Mouse (Mus musculus) embryonic facial prominence, embryonic 13.5 days (tissue): ENCODE results near the gene Trpv1. TPM values are rescaled to one million over a fixed set of nuclear protein-coding genes. Genes with fewer than 3 reads are reported as not detected.

Source experiments
- ATAC-seq: fragments of 200-750 bp; cut with Nextera tagmentation; 2 replicates; pipeline ENCODE4 v1.8.0; 2017; ENCODE audit warnings: low read depth; ENCODE audit not compliant: insufficient number of reproducible peaks, insufficient read depth, low FRiP score, low TSS enrichment
- H3K27ac ChIP-seq: fragments of 300-500 bp; sonication (generic); 2 replicates; pipeline ENCODE4 v1.5.1; 2015; ENCODE audit warnings: moderate library complexity, mild to moderate bottlenecking, inconsistent platforms
- H3K27me3 ChIP-seq: fragments of 300-500 bp; sonication (generic); 2 replicates; pipeline ENCODE4 v1.6.1; 2015; ENCODE audit warnings: mild to moderate bottlenecking, inconsistent platforms
- H3K36me3 ChIP-seq: fragments of 300-500 bp; sonication (generic); 2 replicates; pipeline ENCODE4 v1.6.1; 2015; ENCODE audit warnings: mild to moderate bottlenecking, inconsistent platforms
- H3K4me1 ChIP-seq: fragments of 300-500 bp; sonication (generic); 2 replicates; pipeline ENCODE4 v1.6.1; 2015; ENCODE audit warnings: inconsistent platforms
- H3K4me2 ChIP-seq: fragments of 300-500 bp; sonication (generic); 2 replicates; pipeline ENCODE4 v1.6.1; 2015; ENCODE audit warnings: moderate library complexity, mild to moderate bottlenecking, inconsistent platforms
- H3K4me3 ChIP-seq: fragments of 300-500 bp; sonication (generic); 2 replicates; pipeline ENCODE4 v1.5.1; 2015; ENCODE audit warnings: mild to moderate bottlenecking, inconsistent platforms
- H3K9ac ChIP-seq: fragments of 300-500 bp; sonication (generic); 2 replicates; pipeline ENCODE4 v1.6.1; 2015; ENCODE audit warnings: mild to moderate bottlenecking, inconsistent platforms
- H3K9me3 ChIP-seq: fragments of 300-500 bp; sonication (generic); 2 replicates; pipeline ENCODE4 v1.6.1; 2016; ENCODE audit warnings: inconsistent platforms
- WGBS: fragments of 180-500 bp; shearing (Covaris S2); methylation state at CpG from one replicate; pipeline ENCODE4 v1.1.7; 2015; ENCODE audit warnings: mixed read lengths; 5-methylcytosine and 5-hydroxymethylcytosine counted together
- polyA plus RNA-seq: library from polyadenylated mRNA; unstranded; fragments of >200 nt; fragmentation: Nextera tagmentation; extraction: Ambion mirVana; gene quantifications from 2 replicates; pipeline ENCODE4 v1.2.1, GENCODE M21; 2015

Gene Trpv1
- polyA plus RNA-seq, 1 experiment from 2014 or later: not detected

DNA sequence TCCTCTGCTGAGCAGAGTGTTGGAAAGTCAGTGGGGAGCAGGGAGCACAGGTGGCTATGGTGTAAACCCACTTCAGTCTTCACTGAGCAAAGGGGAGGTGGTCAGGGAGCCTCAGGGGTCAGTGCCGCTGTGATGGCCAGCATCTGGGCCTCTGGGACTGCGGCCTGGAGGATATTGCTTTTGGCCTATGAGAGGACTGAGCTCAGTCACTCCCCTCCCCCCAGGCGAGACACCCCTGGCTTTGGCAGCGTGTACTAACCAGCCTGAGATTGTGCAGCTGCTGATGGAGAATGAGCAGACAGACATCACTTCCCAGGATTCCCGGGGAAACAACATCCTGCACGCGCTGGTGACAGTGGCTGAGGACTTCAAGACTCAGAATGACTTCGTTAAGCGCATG lies 49.3 kb downstream of the Trpv1 start:
- Histone ChIP-seq H3K4me1 (peaks cover 6% of the 10 kb centered on the region; the same call in 1 of the 2 replicates), H3K4me2 (no peak overlapping the region), H3K9ac (no peak overlapping the region), H3K9me3 (no peaks in the 10 kb centered on the region), H3K27ac (no peak overlapping the region), H3K4me3 (no peak overlapping the region), H3K36me3 (no peaks in the 10 kb centered on the region), H3K27me3 (no peaks in the 10 kb centered on the region)
- 69% methylated on average over 9 of the region's 9 CpGs for WGBS
- no peak for ATAC-seq

DNA sequence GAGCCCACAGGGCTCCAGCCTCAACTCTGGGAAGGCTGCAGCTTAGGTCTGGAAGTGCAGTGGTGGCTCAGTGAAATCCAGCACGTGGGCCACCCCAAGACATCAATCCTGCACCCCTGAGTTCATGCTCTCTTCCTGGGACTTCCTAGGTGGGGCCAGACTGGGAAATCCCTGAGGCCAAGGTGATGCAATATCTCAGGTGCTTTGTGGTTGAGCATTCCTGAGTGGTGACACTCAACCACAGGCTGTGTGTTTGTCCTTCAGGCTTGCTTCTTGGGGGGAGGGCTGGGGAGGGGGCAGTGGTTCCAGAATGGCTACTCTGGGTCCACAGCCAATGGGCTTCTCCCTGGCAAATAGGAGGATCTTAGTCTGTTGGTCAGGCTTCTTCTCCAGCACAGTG lies 49.8 kb downstream of the Trpv1 start:
- Histone ChIP-seq H3K36me3 (no peaks in the 10 kb centered on the region), H3K27me3 (no peaks in the 10 kb centered on the region), H3K4me2 (no peak overlapping the region), H3K9me3 (no peaks in the 10 kb centered on the region), H3K9ac (no peak overlapping the region), H3K4me3 (no peak overlapping the region), H3K27ac (no peak overlapping the region), H3K4me1 (peaks cover 6% of the 10 kb centered on the region; the same call in 1 of the 2 replicates)
- WGBS: 47% methylated on average over 1 of the region's 1 CpGs
- no peak for ATAC-seq

DNA sequence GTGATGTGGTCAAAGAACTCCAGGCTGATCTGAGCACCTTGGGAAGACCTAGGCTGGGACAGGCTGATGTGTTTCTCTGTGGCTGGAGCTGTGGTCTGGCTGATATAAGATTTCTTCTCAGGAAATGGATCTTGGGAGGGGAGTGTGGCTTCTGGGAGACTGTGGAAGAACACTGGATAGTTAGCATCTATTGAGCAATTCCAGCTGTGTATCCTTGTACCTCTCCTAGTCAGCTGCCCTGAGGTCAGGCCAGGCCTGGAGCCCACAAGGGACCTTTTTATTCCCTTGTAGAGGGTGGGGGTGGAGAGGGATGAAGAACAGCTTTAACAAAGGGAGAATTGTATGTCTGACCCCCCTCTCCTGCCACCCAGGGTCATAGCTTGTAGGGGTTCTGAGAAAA lies 50.3 kb downstream of the Trpv1 start:
- Histone ChIP-seq H3K9ac (no peak overlapping the region), H3K27me3 (no peaks in the 10 kb centered on the region), H3K4me1 (peaks cover 6% of the 10 kb centered on the region; the same call in 1 of the 2 replicates), H3K36me3 (no peaks in the 10 kb centered on the region), H3K4me2 (no peak overlapping the region), H3K27ac (no peak overlapping the region), H3K4me3 (no peak overlapping the region), H3K9me3 (no peaks in the 10 kb centered on the region)
- no peak for ATAC-seq

DNA sequence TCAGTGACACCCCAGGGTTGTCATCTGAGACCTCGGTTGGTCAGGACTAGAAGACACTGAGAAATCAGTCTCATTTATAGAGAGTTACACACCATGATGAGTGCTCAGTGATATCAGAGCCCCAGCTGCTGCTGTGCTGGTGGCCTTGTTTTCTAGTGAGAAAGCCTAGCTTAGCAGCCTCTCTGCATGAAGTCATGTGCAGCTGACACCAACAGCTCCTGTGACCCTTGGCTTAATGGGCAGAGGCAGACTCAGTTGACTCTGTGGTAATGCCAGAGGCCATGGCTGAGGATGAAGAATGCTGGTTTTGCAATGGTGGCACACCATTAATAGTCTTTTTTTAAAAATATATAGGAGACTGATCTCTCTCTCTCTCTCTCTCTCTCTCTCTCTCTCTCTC lies 55.5 kb downstream of the Trpv1 start:
- no peak overlapping the region for H3K27ac ChIP-seq
- no peak overlapping the region for H3K4me2 ChIP-seq
- WGBS: 77% methylated on average over 1 of the region's 1 CpGs
- no peaks in the 10 kb centered on the region for H3K27me3 ChIP-seq
- H3K36me3 ChIP-seq: no peaks in the 10 kb centered on the region
- no peak overlapping the region for H3K9ac ChIP-seq
- ATAC-seq: no peak
- H3K4me3 ChIP-seq: no peak overlapping the region
- no peaks in the 10 kb centered on the region for H3K9me3 ChIP-seq
- H3K4me1 ChIP-seq: no peaks in the 10 kb centered on the region

DNA sequence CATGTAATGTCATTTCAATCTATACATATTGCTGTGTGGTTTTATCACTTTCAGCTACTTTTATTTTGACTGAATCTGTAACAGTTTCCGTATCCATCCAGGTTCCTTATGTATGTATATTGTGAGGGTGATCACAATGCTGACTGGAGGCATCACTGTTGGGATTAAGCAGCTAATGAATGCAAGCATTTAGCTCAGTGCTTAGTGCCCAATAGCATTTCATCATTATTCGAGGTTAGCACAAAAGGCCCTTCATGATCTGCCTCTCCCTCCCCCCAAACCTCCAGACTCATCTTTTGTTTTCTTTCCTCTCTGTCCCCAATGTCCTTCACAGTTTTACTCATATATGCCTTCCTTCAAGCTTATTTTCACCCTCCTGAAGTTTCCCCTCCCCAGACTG lies 69.0 kb downstream of the Trpv1 start:
- no peak overlapping the region for H3K9ac ChIP-seq
- no peak overlapping the region for H3K27ac ChIP-seq
- WGBS: 27% methylated on average over 2 of the region's 2 CpGs
- H3K9me3 ChIP-seq: no peaks in the 10 kb centered on the region
- no peaks in the 10 kb centered on the region for H3K27me3 ChIP-seq
- no peaks in the 10 kb centered on the region for H3K4me1 ChIP-seq
- no peak overlapping the region for H3K4me3 ChIP-seq
- no peak for ATAC-seq
- no peak overlapping the region for H3K4me2 ChIP-seq
- H3K36me3 ChIP-seq: no peaks in the 10 kb centered on the region

Other genes starting within 250 kb of the Trpv1 start
- 0.96 and 1.0 TPM in 2 replicates for gene P2rx1, start 235.2 kb upstream of the Trpv1 start, polyA plus RNA-seq
- 8.4 and 8.6 TPM in 2 replicates for gene Camkk1, start 215.3 kb upstream of the Trpv1 start, polyA plus RNA-seq
- gene Ncbp3, start 186.5 kb upstream of the Trpv1 start, polyA plus RNA-seq: 14.4 and 14.5 TPM in 2 replicates
- gene Itgae, start 143.7 kb upstream of the Trpv1 start, polyA plus RNA-seq: 0.22 and 0.32 TPM in 2 replicates
- 14.6 and 16.2 TPM in 2 replicates for gene Haspin, start 96.0 kb upstream of the Trpv1 start, polyA plus RNA-seq
- 0.25 TPM in 1 of 2 replicates, not detected in the other for gene P2rx5, start 73.9 kb upstream of the Trpv1 start, polyA plus RNA-seq
- gene Emc6, start 57.3 kb upstream of the Trpv1 start, polyA plus RNA-seq: 94.3 and 102 TPM in 2 replicates
- 199 and 208 TPM in 2 replicates for gene Tax1bp3, start 57.2 kb upstream of the Trpv1 start, polyA plus RNA-seq
- 23.5 and 23.6 TPM in 2 replicates for gene Ctns, start 35.2 kb upstream of the Trpv1 start, polyA plus RNA-seq
- 1.6 and 1.9 TPM in 2 replicates for gene Shpk, start 34.8 kb upstream of the Trpv1 start, polyA plus RNA-seq
- 0.12 and 0.15 TPM in 2 replicates for gene Trpv3, start 33.1 kb downstream of the Trpv1 start, polyA plus RNA-seq
- gene Aspa, start 95.3 kb downstream of the Trpv1 start, polyA plus RNA-seq: 0.42 and 1.7 TPM in 2 replicates
- not detected in 2 replicates for gene Gm49340, start 95.4 kb downstream of the Trpv1 start, polyA plus RNA-seq
- gene Spata22, start 95.4 kb downstream of the Trpv1 start, polyA plus RNA-seq: not detected in 2 replicates
- not detected in 2 replicates for gene Olfr20, start 116.5 kb downstream of the Trpv1 start, polyA plus RNA-seq
- not detected in 2 replicates for gene Olfr376, start 137.0 kb downstream of the Trpv1 start, polyA plus RNA-seq
- gene Olfr1, start 165.3 kb downstream of the Trpv1 start, polyA plus RNA-seq: not detected in 2 replicates
- gene Olfr378, start 194.2 kb downstream of the Trpv1 start, polyA plus RNA-seq: not detected in 2 replicates
- gene Olfr380, start 223.2 kb downstream of the Trpv1 start, polyA plus RNA-seq: not detected in 2 replicates